Mouse (Mus musculus) liver, postnatal 0 days (tissue): ENCODE results near the gene Mul1. TPM values are rescaled to one million over a fixed set of nuclear protein-coding genes. Genes with fewer than 3 reads are reported as not detected.

Experiments
- ATAC-seq: fragments of 200-750 bp; cut with Nextera tagmentation; 2 replicates; pipeline ENCODE4 v1.8.0; 2017; ENCODE audit warnings: mild to moderate bottlenecking, moderate library complexity
- DNase-seq: peaks from one replicate; pipeline ENCODE4 v3.0.0-alpha.2; 2016
- H3K27ac ChIP-seq: fragments of 300-500 bp; sonication (generic); 2 replicates; pipeline ENCODE4 v1.5.1; 2014; ENCODE audit warnings: antibody characterized with exemption, moderate library complexity, mild to moderate bottlenecking, low read depth
- H3K27me3 ChIP-seq: fragments of 300-500 bp; sonication (generic); 2 replicates; pipeline ENCODE4 v1.6.1; 2014; ENCODE audit warnings: low read length, control low read depth, mixed read lengths; ENCODE audit not compliant: insufficient read depth
- H3K36me3 ChIP-seq: fragments of 300-500 bp; sonication (generic); replicated peaks from 2 replicates; pipeline ENCODE4 v1.6.1; 2014; ENCODE audit warnings: mild to moderate bottlenecking, control low read depth, low read length, moderate library complexity, mixed read lengths; ENCODE audit not compliant: insufficient read depth
- H3K4me1 ChIP-seq: fragments of 300-500 bp; sonication (generic); 2 replicates; pipeline ENCODE4 v1.6.1; 2014; ENCODE audit warnings: antibody characterized with exemption, mild to moderate bottlenecking, control low read depth; ENCODE audit not compliant: insufficient read depth
- H3K4me2 ChIP-seq: fragments of 300-500 bp; sonication (generic); 2 replicates; pipeline ENCODE4 v1.6.1; 2014; ENCODE audit warnings: low read depth, mild to moderate bottlenecking, low read length, moderate library complexity, mixed read lengths
- H3K4me3 ChIP-seq: fragments of 300-500 bp; sonication (generic); 2 replicates; pipeline ENCODE4 v1.5.1; 2014; ENCODE audit warnings: low read depth, low read length
- H3K9ac ChIP-seq: fragments of 300-500 bp; sonication (generic); replicated peaks from 2 replicates; pipeline ENCODE4 v1.6.1; 2014; ENCODE audit warnings: mild to moderate bottlenecking, moderate library complexity
- H3K9me3 ChIP-seq: fragments of 300-500 bp; sonication (generic); 2 replicates; pipeline ENCODE4 v1.6.1; 2016; ENCODE audit warnings: mild to moderate bottlenecking, control low read depth, low read length, mixed read lengths
- CTCF ChIP-seq: sonication (generic); IDR thresholded peaks from 2 replicates; pipeline ENCODE4 v1.5.1; 2016; ENCODE audit warnings: antibody characterized with exemption, low read depth
- EP300 ChIP-seq: IDR thresholded peaks from 2 replicates; pipeline ENCODE4 v1.6.1; 2016; ENCODE audit warnings: antibody characterized with exemption, low read depth, mild to moderate bottlenecking
- WGBS: fragments of 180-500 bp; shearing (Covaris S2); extraction: QIAGEN DNeasy Blood & Tissue Kit; methylation state at CpG from one replicate; pipeline ENCODE4 v1.1.7; 2014; ENCODE audit not compliant: insufficient replicate concordance; 5-methylcytosine and 5-hydroxymethylcytosine counted together
- polyA plus RNA-seq: library from polyadenylated mRNA; unstranded; fragments of >200 nt; fragmentation: Nextera tagmentation; extraction: Ambion mirVana; gene quantifications from 2 replicates; pipeline ENCODE4 v1.2.1, GENCODE M21; 2015

Mul1 gene
- polyA plus RNA-seq, 1 experiment from 2014 or later = 17.5 TPM

DNA sequence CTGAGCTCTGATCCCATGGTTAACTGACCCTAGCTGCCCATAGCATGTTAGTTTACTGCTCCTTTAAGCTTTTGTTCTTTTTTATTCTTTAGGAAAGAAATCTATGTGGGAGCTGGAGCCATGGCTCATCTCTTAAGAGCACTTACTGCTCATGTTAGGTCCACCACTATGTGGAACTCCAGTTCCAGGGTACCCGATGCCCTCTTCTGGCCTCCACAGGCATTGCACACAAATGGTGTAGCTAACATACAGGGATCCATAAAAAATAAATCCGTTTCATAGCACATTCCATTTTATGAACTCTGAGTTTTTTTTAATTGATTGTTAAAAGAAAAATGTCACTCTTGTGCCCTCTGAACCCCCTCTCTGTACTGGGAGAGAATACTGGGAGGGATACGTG is 4.7 kb upstream of the Mul1 start:
- Histone ChIP-seq H3K4me2 (no peak overlapping the region), H3K36me3 (no peaks in the 10 kb centered on the region), H3K27me3 (peaks cover 8% of the 10 kb centered on the region; the same call in 1 of the 2 replicates), H3K4me1 (peaks cover 9% of the 10 kb centered on the region; the same call in 1 of the 2 replicates), H3K27ac (no peak overlapping the region), H3K9me3 (no peaks in the 10 kb centered on the region), H3K4me3 (no peak overlapping the region), H3K9ac (no peak overlapping the region)
- DNase-seq (no peak), ATAC-seq (no peak)
- 40% methylated on average over 3 of the region's 3 CpGs for WGBS
- peak; percentile 60 for TF ChIP-seq CTCF
- no peak for TF ChIP-seq EP300

DNA sequence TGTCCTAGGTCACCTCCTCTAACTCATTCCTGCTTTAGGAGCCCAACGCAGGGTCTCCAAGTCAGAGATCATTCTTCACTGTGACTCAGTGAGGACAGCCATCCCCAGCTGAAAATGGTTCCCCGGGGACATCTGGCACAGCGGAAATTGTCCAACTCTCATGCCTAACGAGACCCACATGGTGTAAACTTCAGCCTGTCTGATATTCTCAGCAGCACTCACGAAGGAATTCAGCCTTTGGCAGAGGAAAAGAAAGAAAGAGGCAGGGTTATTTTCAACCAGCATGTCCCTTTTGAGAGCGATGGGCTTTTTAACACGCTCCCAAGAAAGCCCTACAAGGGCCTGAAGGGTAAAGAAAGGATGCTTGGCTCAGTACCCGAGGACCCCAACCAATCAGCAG is 3.1 kb upstream of the Mul1 start:
- Histone ChIP-seq H3K4me1 (peaks cover 22% of the 10 kb centered on the region), H3K4me2 (no peak overlapping the region), H3K9ac (no peak overlapping the region), H3K36me3 (no peaks in the 10 kb centered on the region; the same call in none of the 2 replicates), H3K27me3 (peaks cover 8% of the 10 kb centered on the region; the same call in 1 of the 2 replicates), H3K9me3 (no peaks in the 10 kb centered on the region), H3K27ac (no peak overlapping the region), H3K4me3 (no peak overlapping the region)
- no peak for DNase-seq
- 51% methylated on average over 8 of the region's 8 CpGs for WGBS
- no peak for TF ChIP-seq CTCF
- TF ChIP-seq EP300 = no peak
- no peak for ATAC-seq

DNA sequence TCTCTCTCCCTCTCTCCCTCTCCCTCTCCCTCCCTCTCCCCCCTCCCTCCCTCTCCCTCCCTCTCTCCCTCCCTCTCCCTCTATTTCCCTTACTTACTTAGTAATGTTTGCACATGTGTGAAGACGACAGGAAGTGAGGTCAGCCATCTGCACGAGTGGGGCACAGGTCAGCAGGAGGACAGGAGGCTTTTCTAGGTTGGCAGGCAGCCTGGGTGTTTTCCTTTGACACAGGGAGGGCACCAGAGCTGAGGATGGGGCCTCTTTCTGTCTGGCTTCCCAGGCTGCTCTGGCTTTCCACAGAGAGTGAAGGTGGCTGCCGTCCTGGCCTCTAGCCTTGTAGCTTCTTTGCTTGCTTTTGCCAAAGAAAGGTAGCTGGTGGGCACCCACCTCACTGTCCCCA is 5.6 kb downstream of the Mul1 start:
- DNase-seq (no peak), ATAC-seq (peak; percentile 35)
- H3K4me3 ChIP-seq = no peak overlapping the region
- no peak overlapping the region for H3K9ac ChIP-seq
- no peaks in the 10 kb centered on the region for H3K9me3 ChIP-seq
- peaks cover 34% of the 10 kb centered on the region for H3K36me3 ChIP-seq
- H3K27me3 ChIP-seq = no peaks in the 10 kb centered on the region
- 52% methylated on average over 3 of the region's 3 CpGs for WGBS
- H3K4me2 ChIP-seq = no peak overlapping the region
- no peak overlapping the region for H3K27ac ChIP-seq
- H3K4me1 ChIP-seq = peaks cover 10% of the 10 kb centered on the region
- TF ChIP-seq CTCF = no peak
- TF ChIP-seq EP300 = no peak

DNA sequence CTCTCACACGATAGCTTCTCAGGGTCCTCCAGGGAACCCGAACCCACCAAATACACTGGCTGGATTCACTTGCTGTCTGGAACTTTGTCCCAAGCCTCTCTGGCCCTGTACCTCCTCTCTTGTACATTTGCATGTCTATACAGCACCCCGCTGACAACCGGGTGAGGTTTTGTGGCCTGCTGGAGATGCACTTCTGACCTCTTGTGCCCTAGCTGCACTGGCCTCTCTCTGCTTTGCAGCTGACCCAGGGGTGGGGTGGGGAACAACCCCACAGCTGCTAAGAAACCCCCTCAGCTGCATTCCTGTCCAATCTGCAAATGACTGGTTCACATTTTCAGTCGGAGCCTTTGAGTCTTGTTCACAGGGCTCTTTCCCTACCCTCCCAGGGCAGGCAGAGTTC is 10.5 kb downstream of the Mul1 start:
- peaks cover 12% of the 10 kb centered on the region for H3K36me3 ChIP-seq
- H3K4me2 ChIP-seq = no peak overlapping the region
- no peak overlapping the region for H3K9ac ChIP-seq
- no peaks in the 10 kb centered on the region for H3K9me3 ChIP-seq
- TF ChIP-seq EP300 (no peak), CTCF (no peak)
- DNase-seq = no peak
- 28% methylated on average over 5 of the region's 5 CpGs for WGBS
- no peak for ATAC-seq
- H3K4me3 ChIP-seq = no peak overlapping the region
- H3K4me1 ChIP-seq = no peaks in the 10 kb centered on the region
- no peak overlapping the region for H3K27ac ChIP-seq
- H3K27me3 ChIP-seq = peaks cover 4% of the 10 kb centered on the region; the same call in 1 of the 2 replicates

DNA sequence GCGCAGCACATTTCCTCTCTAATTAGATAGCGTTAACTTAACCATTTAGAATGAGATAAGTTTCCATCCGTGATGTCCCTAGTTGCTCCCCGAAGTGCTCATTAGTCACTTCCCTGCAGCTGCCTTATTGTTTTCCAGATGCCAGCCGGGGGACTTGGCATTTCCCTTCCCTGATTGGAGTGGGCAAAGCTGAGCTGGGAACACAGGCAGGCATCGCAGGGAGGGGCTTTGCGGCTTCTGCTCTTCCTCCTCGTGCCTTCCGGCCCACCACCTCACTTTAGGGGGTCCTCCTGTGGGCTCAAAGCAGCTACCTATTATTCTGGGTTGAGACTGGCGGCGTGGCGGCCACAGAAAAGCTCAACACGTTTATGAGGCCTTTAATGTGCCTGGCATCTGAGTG is 12.5 kb downstream of the Mul1 start:
- Histone ChIP-seq H3K9ac (no peak overlapping the region), H3K27me3 (peaks cover 4% of the 10 kb centered on the region; the same call in 1 of the 2 replicates), H3K9me3 (no peaks in the 10 kb centered on the region), H3K4me2 (no peak overlapping the region), H3K4me1 (no peaks in the 10 kb centered on the region), H3K4me3 (no peak overlapping the region), H3K27ac (no peak overlapping the region), H3K36me3 (no peaks in the 10 kb centered on the region)
- ATAC-seq (no peak), DNase-seq (no peak)
- 14% methylated on average over 13 of the region's 13 CpGs for WGBS
- TF ChIP-seq EP300 (no peak), CTCF (no peak)

DNA sequence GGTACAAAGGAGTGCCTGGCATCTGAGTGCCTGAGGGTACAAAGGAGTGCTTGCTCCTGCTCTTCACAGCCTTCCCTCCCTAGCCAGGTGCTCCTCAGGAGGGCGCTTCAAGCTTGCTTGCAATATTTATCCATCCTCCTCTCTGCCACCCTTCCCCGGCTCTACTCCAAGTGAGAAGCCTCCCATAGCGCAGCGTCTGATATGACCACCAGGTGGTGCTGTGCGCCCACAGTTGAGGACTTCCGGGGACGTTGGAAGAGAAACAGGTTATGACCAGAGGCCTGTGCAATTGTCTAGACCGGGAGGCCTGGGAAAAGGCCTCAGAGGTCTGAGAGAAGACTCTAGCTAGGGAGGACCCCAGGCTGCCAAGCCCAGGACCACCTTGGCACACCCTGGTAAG is 12.9 kb downstream of the Mul1 start:
- peak; percentile 89 for DNase-seq
- under 1% methylated on average over 8 of the region's 8 CpGs for WGBS

More for the DNA sequence above, 12.9 kb downstream of the Mul1 start:
- ATAC-seq = peak; percentile 77
- Histone ChIP-seq H3K4me3 (no peak overlapping the region), H3K36me3 (no peaks in the 10 kb centered on the region), H3K27me3 (peaks cover 7% of the 10 kb centered on the region), H3K4me2 (no peak overlapping the region), H3K27ac (no peak overlapping the region), H3K9me3 (no peaks in the 10 kb centered on the region), H3K9ac (no peak overlapping the region), H3K4me1 (no peaks in the 10 kb centered on the region)
- TF ChIP-seq CTCF (peak; percentile 97), EP300 (no peak)
